ENCODE assay signal across 18 mouse cellular contexts in the genomic region with DNA sequence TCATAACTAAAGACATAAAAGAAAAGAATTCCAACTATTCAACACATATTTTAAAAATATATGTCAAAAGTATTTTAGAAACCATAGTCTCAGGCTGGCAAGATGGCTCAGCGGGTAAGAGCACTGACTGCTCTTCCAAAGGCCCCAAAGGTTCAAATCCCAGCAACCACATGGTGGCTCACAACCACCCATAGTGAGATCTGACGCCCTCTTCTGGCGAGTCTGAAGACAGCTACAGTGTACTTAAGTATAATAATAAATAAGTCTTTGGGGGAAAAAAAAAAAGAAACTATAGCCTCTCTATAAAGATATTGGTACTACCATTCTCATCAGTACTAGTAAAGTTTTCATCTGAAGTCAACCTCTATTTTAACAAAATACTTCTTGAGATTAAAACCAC.
DNase-seq lines count a peak whose midpoint lies in the region; ATAC-seq and TF ChIP-seq lines count a peak whose summit lies in the region.
"Had no signal": no experiment of that assay in that cellular context is flagged by ENCODE, and none has a peak within 500 bp of the region (broad histone marks: within the 10 kb centered on the region; RNA-seq: fewer than 3 reads in every experiment).

No protein-coding gene starts in this region.

- TF ChIP-seq EP300 in liver, embryonic 14.5 days (IDR thresholded peaks at IDR 0.05; ENCODE audit: low read depth): no peak

- 42% methylated on average over 3 of the region's 3 CpGs for WGBS in forebrain, postnatal 0 days
- WGBS in forebrain, embryonic 11.5 days: 42% methylated on average over 3 of the region's 3 CpGs
- 34% methylated on average over 3 of the region's 3 CpGs for WGBS in liver, embryonic 14.5 days (ENCODE audit: insufficient replicate concordance)
- 34% methylated on average over 3 of the region's 3 CpGs for WGBS in liver, embryonic 12.5 days (ENCODE audit: insufficient replicate concordance)
- 36% methylated on average over 3 of the region's 3 CpGs for WGBS in intestine, embryonic 16.5 days

- no peak overlapping the region for H3K4me3 ChIP-seq in forebrain, postnatal 0 days (ENCODE audit: low read depth, low read length)
- no peak overlapping the region for H3K4me3 ChIP-seq in forebrain, embryonic 11.5 days (ENCODE audit: low read depth, low read length)
- H3K4me3 ChIP-seq in liver, embryonic 14.5 days (ENCODE audit: insufficient read depth in 1 of 2, low read depth in 2 of 2, low read length in 2 of 2): no peak overlapping the region
- no peak overlapping the region for H3K4me3 ChIP-seq in liver, embryonic 12.5 days
- no peak overlapping the region for H3K4me3 ChIP-seq in intestine, embryonic 16.5 days (ENCODE audit: low read length)
- H3K4me3 ChIP-seq: embryonic facial prominence, embryonic 15.5 days; forebrain, embryonic 13.5 days; kidney, embryonic 15.5 days; lung, embryonic 15.5 days; megakaryocyte, embryonic 14.5 days had no signal

- no peak overlapping the region for H3K27ac ChIP-seq in forebrain, postnatal 0 days (ENCODE audit: low read depth, low read length)
- H3K27ac ChIP-seq in forebrain, embryonic 11.5 days (ENCODE audit: low read depth, low read length): no peak overlapping the region
- no peak overlapping the region for H3K27ac ChIP-seq in liver, embryonic 14.5 days
- H3K27ac ChIP-seq in liver, embryonic 12.5 days: no peak overlapping the region
- H3K27ac ChIP-seq in intestine, embryonic 16.5 days (ENCODE audit: low read length): no peak overlapping the region
- H3K27ac ChIP-seq: embryonic facial prominence, embryonic 15.5 days; forebrain, embryonic 13.5 days; kidney, embryonic 15.5 days; lung, embryonic 15.5 days had no signal

- no peaks in the 10 kb centered on the region for H3K27me3 ChIP-seq in forebrain, postnatal 0 days (ENCODE audit: insufficient read depth, low read length)
- no peaks in the 10 kb centered on the region for H3K27me3 ChIP-seq in forebrain, embryonic 11.5 days (ENCODE audit: control insufficient read depth, insufficient read depth, low read length)
- H3K27me3 ChIP-seq in liver, embryonic 14.5 days (ENCODE audit: control insufficient read depth, insufficient read depth, low read length): no peaks in the 10 kb centered on the region
- no peaks in the 10 kb centered on the region for H3K27me3 ChIP-seq in liver, embryonic 12.5 days (replicated peaks)
- no peaks in the 10 kb centered on the region for H3K27me3 ChIP-seq in intestine, embryonic 16.5 days (replicated peaks; ENCODE audit: control insufficient read depth, insufficient read depth, low read length)
- H3K27me3 ChIP-seq: embryonic facial prominence, embryonic 15.5 days; forebrain, embryonic 13.5 days; kidney, embryonic 15.5 days; lung, embryonic 15.5 days; megakaryocyte, embryonic 14.5 days had no signal

- ATAC-seq in forebrain, postnatal 0 days: no peak
- no peak for ATAC-seq in forebrain, embryonic 11.5 days (replicated peaks; ENCODE audit: low FRiP score)
- ATAC-seq in liver, embryonic 14.5 days (ENCODE audit: insufficient read depth): no peak
- ATAC-seq in liver, embryonic 12.5 days: no peak
- no peak for ATAC-seq in intestine, embryonic 16.5 days
- ATAC-seq: forebrain, embryonic 13.5 days had no signal

- no peaks in the 10 kb centered on the region for H3K36me3 ChIP-seq in forebrain, postnatal 0 days (ENCODE audit: insufficient read depth)
- H3K36me3 ChIP-seq in forebrain, embryonic 11.5 days (ENCODE audit: control insufficient read depth, insufficient read depth, low read length): no peaks in the 10 kb centered on the region
- H3K36me3 ChIP-seq in liver, embryonic 14.5 days (replicated peaks; ENCODE audit: control insufficient read depth, insufficient read depth, low read depth): no peaks in the 10 kb centered on the region
- H3K36me3 ChIP-seq in liver, embryonic 12.5 days: peaks cover 5% of the 10 kb centered on the region; the same call in 1 of the 2 replicates
- no peaks in the 10 kb centered on the region for H3K36me3 ChIP-seq in intestine, embryonic 16.5 days (ENCODE audit: control insufficient read depth, insufficient read depth, low read length)
- H3K36me3 ChIP-seq: embryonic facial prominence, embryonic 15.5 days; lung, embryonic 15.5 days had no signal

- no peak for DNase-seq in forebrain, postnatal 0 days
- no peak for DNase-seq in forebrain, embryonic 11.5 days (ENCODE audit: low spot score)
- no peak for DNase-seq in liver, embryonic 14.5 days (ENCODE audit: low read depth in 3 of 3, low spot score in 3 of 3)
- peak; percentile 38 to 44 for DNase-seq in B cell, adult 2 months
- peak; percentile 65 for DNase-seq in R1 (ENCODE audit: low read depth, low spot score)
- no peak for DNase-seq in right cerebral cortex, postnatal 4 days
- DNase-seq: adrenal gland, postnatal 10 days; cerebellum, adult 9-10 months; heart, postnatal 10 days; retina, postnatal 1 day; spleen, adult 18-20 months had no signal

- H3K9ac ChIP-seq in forebrain, postnatal 0 days: no peak overlapping the region
- no peak overlapping the region for H3K9ac ChIP-seq in forebrain, embryonic 11.5 days (ENCODE audit: low read length)
- no peak overlapping the region for H3K9ac ChIP-seq in liver, embryonic 14.5 days (replicated peaks)
- no peak overlapping the region for H3K9ac ChIP-seq in liver, embryonic 12.5 days
- no peak overlapping the region for H3K9ac ChIP-seq in intestine, embryonic 16.5 days (ENCODE audit: low read depth, low read length)
- H3K9ac ChIP-seq: embryonic facial prominence, embryonic 15.5 days; forebrain, embryonic 13.5 days; kidney, embryonic 15.5 days; lung, embryonic 15.5 days had no signal

- peaks cover 15% of the 10 kb centered on the region for H3K4me1 ChIP-seq in forebrain, postnatal 0 days (ENCODE audit: insufficient read depth)
- peaks cover 4% of the 10 kb centered on the region for H3K4me1 ChIP-seq in forebrain, embryonic 11.5 days (replicated peaks; ENCODE audit: control insufficient read depth, insufficient read depth, low read length)
- no peaks in the 10 kb centered on the region for H3K4me1 ChIP-seq in liver, embryonic 14.5 days (replicated peaks; ENCODE audit: control insufficient read depth in 2 of 2, insufficient read depth in 2 of 2, low read length in 1 of 2)
- no peaks in the 10 kb centered on the region for H3K4me1 ChIP-seq in liver, embryonic 12.5 days
- H3K4me1 ChIP-seq in intestine, embryonic 16.5 days (ENCODE audit: control insufficient read depth, insufficient read depth, low read length): peaks cover 2% of the 10 kb centered on the region

- peak; percentile 22 for TF ChIP-seq CTCF in forebrain, postnatal 0 days (IDR thresholded peaks at IDR 0.05; ENCODE audit: low read depth)
- peak; percentile 34 for TF ChIP-seq CTCF in liver, embryonic 14.5 days (IDR thresholded peaks at IDR 0.05; ENCODE audit: low read depth)

- no peaks in the 10 kb centered on the region for H3K9me3 ChIP-seq in forebrain, postnatal 0 days (ENCODE audit: low read length)
- no peaks in the 10 kb centered on the region for H3K9me3 ChIP-seq in forebrain, embryonic 11.5 days (ENCODE audit: control insufficient read depth, low read length)
- H3K9me3 ChIP-seq in liver, embryonic 14.5 days (ENCODE audit: control insufficient read depth, low read length): no peaks in the 10 kb centered on the region
- H3K9me3 ChIP-seq in liver, embryonic 12.5 days (replicated peaks): no peaks in the 10 kb centered on the region
- no peaks in the 10 kb centered on the region for H3K9me3 ChIP-seq in intestine, embryonic 16.5 days (ENCODE audit: control insufficient read depth, low read length)
- H3K9me3 ChIP-seq: embryonic facial prominence, embryonic 15.5 days; forebrain, embryonic 13.5 days; kidney, embryonic 15.5 days; lung, embryonic 15.5 days; megakaryocyte, embryonic 14.5 days had no signal

- H3K4me2 ChIP-seq in forebrain, postnatal 0 days (ENCODE audit: low read depth): no peak overlapping the region
- H3K4me2 ChIP-seq in forebrain, embryonic 11.5 days (ENCODE audit: low read depth, low read length, severe bottlenecking): no peak overlapping the region
- no peak overlapping the region for H3K4me2 ChIP-seq in liver, embryonic 14.5 days (ENCODE audit: low read depth)
- no peak overlapping the region for H3K4me2 ChIP-seq in liver, embryonic 12.5 days
- no peak overlapping the region for H3K4me2 ChIP-seq in intestine, embryonic 16.5 days (ENCODE audit: low read depth, low read length)
- H3K4me2 ChIP-seq: embryonic facial prominence, embryonic 15.5 days; forebrain, embryonic 13.5 days; kidney, embryonic 15.5 days; lung, embryonic 15.5 days had no signal

Comparison
In these comparisons a context has a peak if more than half of its experiments do, and no peak if none do; other contexts are left out.
1. DNase-seq: peak in B cell, adult 2 months (2 of 2) and R1 (single experiment); none in forebrain, postnatal 0 days (single experiment), forebrain, embryonic 11.5 days (single experiment), liver, embryonic 14.5 days (0 of 3) and right cerebral cortex, postnatal 4 days (single experiment).